Mouse (Mus musculus): ENCODE results near the gene Tnip1.

Gene Tnip1
- long read RNA-seq, experiment 1, partial matches to known transcripts, result 3 of 10 reads
- long read RNA-seq, experiment 1, other reads (novel, unspliced or antisense), result 7 of 10 reads
- long read RNA-seq, experiment 2, partial matches to known transcripts, result 3 of 13 reads
- long read RNA-seq, experiment 2, other reads (novel, unspliced or antisense), result 9 of 13 reads

GRCm38 (mm10) chr11:54962810-54963209 lies at the start of gene Tnip1:
Gene Tnip1 (minus strand): TSS chr11:54962917.
- intact Hi-C loops (cut with DNase I), result no loop called here

- intact Hi-C loops (cut with DNase I), result no loop called here
Observed at GRCm38 (mm10) chr11:55011440-55011839, 48.7 kb upstream of the Tnip1 start.

- intact Hi-C loops (cut with DNase I), result no loop called here
Observed at GRCm38 (mm10) chr11:55008230-55008629, 45.5 kb upstream of the Tnip1 start.

DNA sequence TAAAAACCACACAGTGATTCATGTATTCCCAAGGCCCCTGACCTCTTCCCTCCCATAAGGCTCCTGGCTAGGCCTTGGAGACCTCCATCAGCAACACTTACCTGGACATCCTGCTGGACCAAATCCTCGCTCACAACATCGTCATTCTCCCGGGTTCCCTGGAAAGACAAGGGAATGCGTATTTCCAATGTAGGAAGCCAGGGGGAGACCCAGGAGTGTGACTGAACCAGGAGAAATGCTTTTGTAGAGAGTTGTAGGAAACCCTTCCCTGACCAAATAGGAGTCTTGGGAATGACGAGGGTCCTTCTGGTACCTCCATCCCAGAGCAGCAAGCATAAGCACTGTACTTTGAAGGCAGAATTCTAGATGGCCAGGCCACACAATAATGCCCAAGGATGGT lies 43.0 kb upstream of the Tnip1 start:
- intact Hi-C loops (cut with DNase I), result no loop called here

DNA sequence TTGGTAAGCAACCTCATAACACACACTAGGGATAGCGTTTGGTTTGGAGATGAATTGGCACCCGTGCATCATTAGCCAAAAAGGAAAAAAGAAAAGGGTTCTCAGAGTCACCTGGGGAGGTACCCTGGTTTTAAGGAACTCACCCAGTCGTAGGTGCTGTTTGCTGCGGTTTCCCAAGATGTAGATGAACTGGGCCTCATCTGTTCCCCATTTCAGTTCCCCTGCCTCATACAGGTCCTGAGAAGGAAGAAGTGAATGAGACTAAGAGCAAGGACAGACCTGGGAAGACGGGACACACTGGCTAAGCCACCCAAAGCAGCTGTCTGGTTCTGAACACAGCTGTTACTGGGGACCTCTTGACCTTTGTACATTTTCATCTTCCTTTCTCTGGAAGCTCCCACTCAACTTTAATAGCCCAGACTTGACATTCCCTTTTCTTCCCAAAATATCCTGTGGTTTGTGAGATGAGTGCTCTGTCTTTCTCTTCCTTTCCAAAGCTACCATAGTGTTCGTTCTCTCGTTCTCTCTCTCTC lies 42.3 kb upstream of the Tnip1 start:
- intact Hi-C loops (cut with DNase I), result no loop called here

GRCm38 (mm10) chr11:54998708-54999107 lies 36.0 kb upstream of the Tnip1 start:
- intact Hi-C loops (cut with DNase I), result loop anchor here (1.0 to 10.0 kb wide), 3 partner anchors 41 to 156 kb away; partner anchors contain the start of gene Slc36a3

- intact Hi-C loops (cut with DNase I), result loop anchor here (1.0 to 10.0 kb wide), 3 partner anchors 41 to 157 kb away; partner anchors contain the start of gene Slc36a3
Observed at GRCm38 (mm10) chr11:54998284-54998683, 35.6 kb upstream of the Tnip1 start.

- intact Hi-C loops (cut with DNase I), result loop anchor here (5.0 to 10.0 kb wide), 2 partner anchors 91 to 159 kb away; partner anchors contain the start of gene Slc36a3
Observed at GRCm38 (mm10) chr11:54996176-54996575, 33.5 kb upstream of the Tnip1 start.

- intact Hi-C loops (cut with DNase I), result loop anchor here (10.0 kb wide), 1 partner anchor 165 kb away; the partner anchor contains the start of gene Slc36a3
Observed at GRCm38 (mm10) chr11:54989920-54990319, 27.2 kb upstream of the Tnip1 start.

- intact Hi-C loops (cut with DNase I), result no loop called here
Observed at GRCm38 (mm10) chr11:54988754-54989349, 26.1 kb upstream of the Tnip1 start.

DNA sequence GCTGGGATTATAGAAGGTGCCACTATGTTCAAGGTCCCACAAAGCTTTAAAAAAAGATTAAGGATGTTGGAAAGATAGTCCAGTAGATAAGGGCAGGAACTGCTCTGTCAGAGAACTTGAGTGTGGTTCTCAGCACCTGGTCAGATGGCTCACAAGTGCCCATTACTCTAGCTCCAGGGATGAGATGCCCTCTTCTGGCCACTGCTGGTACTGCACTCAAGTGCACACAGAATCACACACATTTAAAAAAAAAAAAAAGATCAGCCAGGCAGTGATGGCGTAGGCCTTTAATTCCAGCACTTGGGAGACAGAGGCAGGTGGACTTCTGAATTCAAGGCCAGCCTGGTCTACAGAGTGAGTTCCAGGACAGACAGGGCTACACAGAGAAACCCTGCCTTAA lies 25.3 kb upstream of the Tnip1 start:
- intact Hi-C loops (cut with DNase I), result no loop called here

- intact Hi-C loops (cut with DNase I), result loop anchor here (2.0 kb wide), 1 partner anchor 54 kb away; no protein-coding TSS in a partner anchor
Observed at GRCm38 (mm10) chr11:54985086-54985485, 22.4 kb upstream of the Tnip1 start.

GRCm38 (mm10) chr11:54984581-54984980 lies 21.9 kb upstream of the Tnip1 start:
- intact Hi-C loops (cut with DNase I), result loop anchor here (1.0 to 2.0 kb wide), 2 partner anchors 54 to 105 kb away; no protein-coding TSS in a partner anchor

- intact Hi-C loops (cut with DNase I), result loop anchor here (1.0 to 2.0 kb wide), 2 partner anchors 53 to 105 kb away; no protein-coding TSS in a partner anchor
Observed at GRCm38 (mm10) chr11:54984085-54984484, 21.4 kb upstream of the Tnip1 start.

DNA sequence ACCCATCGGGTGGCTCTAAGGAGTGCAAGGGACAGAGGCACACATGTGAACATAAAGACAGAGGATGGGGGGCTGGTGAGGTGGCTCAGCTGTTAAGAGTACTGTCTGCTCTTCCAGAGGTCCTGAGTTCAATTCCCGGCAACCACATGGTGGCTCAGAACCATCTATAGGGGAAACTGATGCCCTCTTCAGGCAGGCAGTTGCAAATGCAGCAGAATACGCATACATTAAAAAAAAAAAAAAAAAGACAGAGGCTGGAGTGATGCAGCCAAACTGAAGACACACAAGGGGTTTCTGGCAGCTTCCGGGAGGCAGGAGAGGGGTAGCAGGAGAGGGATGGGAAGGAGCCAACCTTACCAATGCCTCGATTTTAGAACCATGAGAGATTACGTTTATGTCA lies 19.8 kb upstream of the Tnip1 start:
- intact Hi-C loops (cut with DNase I), result no loop called here

GRCm38 (mm10) chr11:54981630-54982029 lies 18.9 kb upstream of the Tnip1 start:
- intact Hi-C loops (cut with DNase I), result no loop called here

DNA sequence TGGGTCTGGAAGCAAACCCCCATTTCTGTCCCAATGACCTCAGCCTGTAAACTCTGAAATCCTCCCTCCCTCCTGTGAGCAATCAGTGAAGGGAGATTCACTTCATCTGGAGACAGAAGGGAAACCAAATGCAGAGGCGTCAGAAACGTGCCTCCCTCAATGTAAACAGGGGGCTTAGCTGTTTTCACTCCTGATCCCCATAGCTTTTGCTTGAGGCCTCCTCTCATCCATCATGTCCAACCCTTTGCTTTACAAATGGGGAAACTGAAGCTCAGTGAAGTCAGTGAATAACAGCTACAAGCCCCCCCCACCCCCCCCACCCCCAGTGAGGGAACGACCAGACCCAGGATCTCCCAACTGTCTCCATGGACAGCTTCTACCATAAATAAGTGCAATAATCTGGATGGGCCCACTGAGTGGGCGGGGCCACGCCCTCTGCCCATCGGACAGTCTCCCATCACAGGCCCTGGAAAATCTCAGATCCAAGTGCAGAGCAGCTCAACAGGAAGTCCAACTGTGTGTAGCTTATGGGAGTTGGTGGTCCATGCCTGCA lies 14.7 kb upstream of the Tnip1 start:
- intact Hi-C loops (cut with DNase I), result no loop called here

DNA sequence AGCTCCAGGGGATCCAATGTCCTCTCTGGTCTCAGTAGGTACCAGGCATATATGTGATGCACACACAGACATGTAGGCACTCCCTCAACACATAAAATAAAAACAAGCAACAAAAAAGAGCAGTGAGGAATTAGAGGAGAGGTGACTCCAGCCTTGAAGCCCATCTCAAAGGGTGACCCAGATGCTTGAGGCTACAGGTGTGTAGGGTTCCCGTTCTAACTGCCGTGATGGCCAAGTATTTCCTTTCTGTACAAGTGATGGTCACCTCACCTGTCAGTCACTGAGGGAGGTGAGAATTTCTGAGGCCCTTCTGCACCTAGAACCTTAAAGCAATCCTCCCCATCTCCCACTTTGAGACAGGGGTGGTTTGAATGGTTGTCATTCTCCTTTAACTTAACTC lies 13.6 kb upstream of the Tnip1 start:
- intact Hi-C loops (cut with DNase I), result no loop called here

DNA sequence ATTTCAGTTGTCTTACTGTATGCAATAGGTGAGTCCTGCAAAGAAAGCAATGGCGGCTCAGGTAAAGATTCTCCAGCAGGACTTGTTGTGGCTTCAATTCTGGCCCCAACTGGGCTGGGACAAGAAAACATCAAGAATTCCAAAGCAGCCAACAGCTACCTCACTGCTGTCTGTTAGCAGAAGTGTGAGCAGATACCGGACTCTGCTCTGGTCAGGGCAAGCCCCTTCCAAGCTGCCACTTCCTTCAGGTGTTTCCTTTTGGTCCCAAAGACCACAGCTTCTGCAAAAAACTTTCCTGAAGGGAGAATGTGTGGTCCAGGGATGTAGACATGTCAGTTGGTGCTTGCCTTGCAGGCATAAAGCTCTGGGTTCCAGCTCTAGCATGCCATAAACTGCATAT lies 13.0 kb upstream of the Tnip1 start:
- intact Hi-C loops (cut with DNase I), result no loop called here

GRCm38 (mm10) chr11:54975340-54975739 lies 12.6 kb upstream of the Tnip1 start:
- intact Hi-C loops (cut with DNase I), result no loop called here

DNA sequence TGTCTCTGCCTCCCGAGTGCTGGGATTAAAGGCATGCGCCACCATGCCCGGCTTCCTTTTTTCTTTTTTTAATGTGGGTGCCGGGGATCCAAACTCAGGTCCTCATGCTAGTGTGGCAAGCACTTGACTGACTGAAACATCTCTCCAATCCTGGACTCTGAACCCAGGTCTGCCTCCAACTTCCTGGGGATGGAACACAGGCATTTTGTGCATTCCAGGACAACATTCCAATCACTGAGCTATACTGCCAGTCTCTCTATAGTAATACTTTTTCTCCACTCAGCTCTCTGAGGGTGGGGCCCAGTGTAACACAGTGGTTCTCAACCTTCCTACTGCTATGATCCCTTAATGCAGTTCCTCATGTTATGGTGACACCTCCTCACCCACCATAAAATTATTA lies 11.9 kb upstream of the Tnip1 start:
- intact Hi-C loops (cut with DNase I), result no loop called here

All from adrenal gland (tissue).